Mouse (Mus musculus) cerebellum, adult 2 months (tissue): ENCODE measurements at regions not wholly inside any gene's neighbourhood (a gene's known extent, or its start where the extent isn't known, plus 50 kb on each side); places are given as distances from the start of the nearest gene placed in this dataset.

Experiments used
- DNase-seq, 2 experiments: peaks; one replicate each; pipeline ENCODE4 v3.0.0; 2021
- H3K27ac ChIP-seq: fragments of 200-500 bp; 2 replicates; pipeline ENCODE4 v1.5.1; 2012; ENCODE audit warnings: low read length, control low read depth, inconsistent platforms; ENCODE audit not compliant: insufficient read depth
- H3K27me3 ChIP-seq: fragments of 200-500 bp; 2 replicates; pipeline ENCODE4 v1.6.1; 2012; ENCODE audit warnings: inconsistent platforms, mild to moderate bottlenecking, low read length, moderate library complexity; ENCODE audit not compliant: control insufficient read depth, insufficient read depth
- H3K4me1 ChIP-seq: fragments of 200-500 bp; 2 replicates; pipeline ENCODE4 v1.6.1; 2011; ENCODE audit warnings: low read length; ENCODE audit not compliant: control insufficient read depth, insufficient read depth
- H3K4me3 ChIP-seq: fragments of 200-500 bp; replicated peaks from 2 replicates; pipeline ENCODE3; 2011; ENCODE audit warnings: mild to moderate bottlenecking, low read depth, low read length, control low read depth; ENCODE audit not compliant: insufficient read depth
- CTCF ChIP-seq: fragments of 200-500 bp; IDR thresholded peaks from 2 replicates; pipeline ENCODE4 v1.5.1; 2011; ENCODE audit warnings: low read depth, mild to moderate bottlenecking, control low read depth, low read length, moderate library complexity, borderline replicate concordance; ENCODE audit not compliant: insufficient read depth
- POLR2A ChIP-seq: fragments of 200-500 bp; IDR thresholded peaks from 2 replicates; pipeline ENCODE4 v1.6.1; 2011; ENCODE audit warnings: low read length, control low read depth, borderline replicate concordance; ENCODE audit not compliant: insufficient read depth
- WGBS: fragments of 180-500 bp; shearing (Covaris S2); methylation state at CpG from one replicate; pipeline ENCODE4 v1.1.7; 2018; 5-methylcytosine and 5-hydroxymethylcytosine counted together

GRCm38 (mm10) chr12:86579716-86580115 lies 98.8 kb upstream of the Vash1 start:
- no peak for DNase-seq
- H3K27me3 ChIP-seq: no peaks in the 10 kb centered on the region
- no peak overlapping the region for H3K27ac ChIP-seq
- H3K4me3 ChIP-seq: no peak overlapping the region
- 65% methylated on average over 2 of the region's 2 CpGs for WGBS
- H3K4me1 ChIP-seq: no peaks in the 10 kb centered on the region
- TF ChIP-seq POLR2A: no peak
- TF ChIP-seq CTCF: no peak

GRCm38 (mm10) chr12:86580132-86580718 lies 98.3 kb upstream of the Vash1 start:
- 28% methylated on average over 4 of the region's 4 CpGs for WGBS
- TF ChIP-seq POLR2A: no peak
- TF ChIP-seq CTCF: no peak

DNA sequence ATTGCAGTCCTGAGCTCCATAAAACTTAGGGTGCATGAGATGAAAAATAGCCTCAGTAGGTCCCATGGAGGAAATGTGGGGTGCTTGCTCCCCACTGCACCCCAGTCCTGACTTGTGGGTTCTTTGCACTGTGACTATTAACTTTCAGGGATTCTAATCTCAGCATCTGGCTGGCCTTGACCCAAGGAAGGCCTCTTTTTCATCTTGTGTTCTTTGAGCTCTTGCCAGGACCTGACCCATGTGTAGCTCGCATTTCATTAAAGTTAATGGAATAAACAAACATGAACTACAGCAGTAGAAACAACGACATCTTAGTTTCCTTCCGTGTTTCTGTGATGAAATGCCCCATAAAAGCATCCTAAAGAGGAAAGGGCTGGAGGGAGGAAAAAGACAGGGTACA lies 96.4 kb upstream of the Vash1 start:
- DNase-seq: no peak
- TF ChIP-seq POLR2A (no peak), CTCF (no peak)
- Histone ChIP-seq H3K4me3 (no peak overlapping the region), H3K27me3 (no peaks in the 10 kb centered on the region), H3K4me1 (peaks cover 7% of the 10 kb centered on the region), H3K27ac (no peak overlapping the region)
- 67% methylated on average over 3 of the region's 3 CpGs for WGBS

More at GRCm38 (mm10) chr12:86580132-86580718, 98.3 kb upstream of the Vash1 start:
- DNase-seq: no peak
- Histone ChIP-seq H3K27me3 (no peaks in the 10 kb centered on the region), H3K4me3 (no peak overlapping the region), H3K4me1 (peaks cover 2% of the 10 kb centered on the region), H3K27ac (no peak overlapping the region)

DNA sequence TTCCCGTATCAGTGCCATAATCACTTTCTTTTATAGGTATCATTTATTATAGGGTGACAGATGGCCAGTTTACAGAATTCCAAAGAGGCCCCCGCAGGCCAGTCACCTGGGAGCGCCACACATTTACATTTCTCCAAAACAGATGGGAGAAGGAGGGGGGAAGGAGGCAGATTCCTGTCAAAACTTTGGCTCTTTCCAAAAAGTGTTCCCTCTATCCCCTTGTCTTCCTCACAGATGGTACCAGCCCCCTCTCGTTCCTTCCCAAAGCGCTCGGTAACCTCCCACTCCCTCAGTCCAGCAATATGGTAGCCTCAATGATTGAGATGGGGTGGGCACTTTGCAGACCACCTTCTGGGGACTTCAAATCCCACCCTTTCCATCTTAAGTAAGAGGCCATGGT lies 90.5 kb upstream of the Vash1 start:
- Histone ChIP-seq H3K27me3 (no peaks in the 10 kb centered on the region), H3K4me1 (peaks cover 10% of the 10 kb centered on the region), H3K4me3 (no peak overlapping the region), H3K27ac (no peak overlapping the region)
- DNase-seq: no peak
- 41% methylated on average over 6 of the region's 6 CpGs for WGBS
- no peak for TF ChIP-seq CTCF
- TF ChIP-seq POLR2A: no peak

GRCm38 (mm10) chr12:86592509-86592908 lies 86.0 kb upstream of the Vash1 start:
- 91% methylated on average over 7 of the region's 7 CpGs for WGBS
- no peak overlapping the region for H3K27ac ChIP-seq
- no peaks in the 10 kb centered on the region for H3K27me3 ChIP-seq
- H3K4me1 ChIP-seq: 0 out of 2 replicates have a peak, but pooled peaks cover 3% of the 10 kb centered on the region
- DNase-seq: no peak
- TF ChIP-seq CTCF (no peak), POLR2A (no peak)
- H3K4me3 ChIP-seq: no peak overlapping the region

- no peak overlapping the region for H3K4me3 ChIP-seq
- no peaks in the 10 kb centered on the region for H3K4me1 ChIP-seq
- H3K27ac ChIP-seq: no peak overlapping the region
- H3K27me3 ChIP-seq: no peaks in the 10 kb centered on the region
- no peak for DNase-seq
- TF ChIP-seq POLR2A: no peak
- no peak for TF ChIP-seq CTCF
- 88% methylated on average over 11 of the region's 11 CpGs for WGBS
These were observed 83.9 kb upstream of the Vash1 start for GRCm38 (mm10) chr12:86594647-86595046.

DNA sequence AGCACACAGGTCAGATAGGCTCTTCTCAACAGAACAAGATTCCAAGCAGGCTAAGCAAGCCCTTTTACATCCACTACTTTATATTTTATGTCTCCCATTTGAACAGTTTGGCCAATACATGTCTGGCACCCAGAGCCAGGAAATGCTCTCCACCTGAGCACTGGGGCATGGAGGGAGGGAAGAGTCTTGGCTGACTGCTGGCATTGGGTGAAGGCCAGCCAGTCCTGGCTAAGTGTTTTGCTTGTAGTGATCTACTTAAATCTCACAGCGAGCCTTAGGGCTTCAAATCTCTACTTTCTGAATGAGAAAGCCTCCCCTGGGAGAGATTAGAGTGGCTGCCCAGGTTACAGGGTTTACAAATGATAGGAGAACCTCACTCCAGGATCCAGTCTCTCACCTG lies 78.5 kb upstream of the Vash1 start:
- no peaks in the 10 kb centered on the region for H3K4me1 ChIP-seq
- no peak overlapping the region for H3K27ac ChIP-seq
- no peak overlapping the region for H3K4me3 ChIP-seq
- no peak for DNase-seq
- TF ChIP-seq POLR2A: no peak
- TF ChIP-seq CTCF: no peak
- H3K27me3 ChIP-seq: no peaks in the 10 kb centered on the region
- WGBS: 11% methylated on average over 1 of the region's 1 CpGs

DNA sequence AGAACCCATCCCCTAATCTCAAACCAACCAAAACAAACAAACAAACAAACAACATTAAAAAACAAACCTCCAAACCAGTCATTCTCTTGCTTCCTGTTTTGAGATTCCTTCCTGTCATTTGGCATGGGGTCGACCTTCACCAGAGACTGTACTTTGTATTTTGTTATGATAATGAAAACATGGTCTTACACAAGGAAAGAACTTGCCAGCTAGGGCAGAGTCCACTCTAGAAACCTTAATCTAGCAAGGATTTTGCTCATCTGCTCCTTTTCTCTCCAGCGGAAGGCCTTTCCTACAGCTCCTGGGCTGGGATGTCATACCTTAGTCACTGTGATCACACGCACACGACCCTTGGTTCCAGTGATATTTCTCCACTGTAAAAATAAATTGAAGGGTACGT lies 75.0 kb upstream of the Vash1 start:
- TF ChIP-seq POLR2A: no peak
- no peak for TF ChIP-seq CTCF
- WGBS: 86% methylated on average over 5 of the region's 5 CpGs
- H3K4me3 ChIP-seq: no peak overlapping the region

GRCm38 (mm10) chr12:86612431-86613040 lies 66.0 kb upstream of the Vash1 start:
- TF ChIP-seq CTCF (no peak), POLR2A (no peak)
- Histone ChIP-seq H3K27ac (no peak overlapping the region), H3K4me1 (no peaks in the 10 kb centered on the region), H3K27me3 (no peaks in the 10 kb centered on the region), H3K4me3 (no peak overlapping the region)
- DNase-seq: no peak
- WGBS: 42% methylated on average over 9 of the region's 9 CpGs

More for the DNA sequence above, 75.0 kb upstream of the Vash1 start:
- no peaks in the 10 kb centered on the region for H3K4me1 ChIP-seq
- DNase-seq: no peak
- H3K27me3 ChIP-seq: no peaks in the 10 kb centered on the region
- H3K27ac ChIP-seq: no peak overlapping the region
